In the genomic region with DNA sequence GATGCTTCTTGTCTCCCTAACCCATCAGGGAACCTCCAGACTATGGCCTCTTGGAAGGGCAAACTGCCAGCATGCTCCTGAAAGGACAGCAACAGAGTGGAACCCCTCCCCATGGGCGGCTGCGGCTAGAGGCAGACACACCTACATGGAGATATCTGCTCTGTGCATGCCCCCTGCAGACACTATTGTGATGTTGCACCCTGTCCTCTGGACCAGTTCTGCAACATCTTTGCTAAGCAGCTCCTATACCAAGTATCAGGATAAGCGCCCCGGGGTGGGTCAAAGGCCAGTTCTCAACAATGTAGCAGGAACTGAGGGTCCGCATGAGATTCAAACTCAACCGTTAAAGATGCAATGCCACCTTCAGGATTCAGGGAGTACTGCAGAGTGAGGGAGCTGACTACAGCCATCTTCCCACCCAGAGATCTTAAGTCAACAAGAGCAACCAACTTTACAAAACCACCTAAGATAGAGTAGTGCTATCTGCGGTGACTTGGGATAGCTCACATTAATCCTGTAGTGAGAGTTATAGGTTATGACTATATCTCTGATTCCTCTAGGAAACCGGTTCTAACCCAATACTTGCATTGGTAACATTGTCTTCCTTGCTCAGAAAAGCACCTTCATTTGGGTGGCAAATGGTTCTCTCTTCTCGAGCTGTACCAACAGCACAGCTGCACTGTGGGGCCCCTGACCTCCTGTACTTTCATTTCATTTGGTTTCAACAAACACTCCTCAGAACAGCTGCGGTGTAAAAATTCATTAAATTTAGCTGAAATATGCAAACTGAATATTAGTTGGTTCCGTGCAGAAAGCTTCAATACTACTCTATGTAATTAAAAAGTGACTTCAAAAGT, we compare ENCODE assay signal across 9 mouse cellular contexts. TPM values are rescaled to one million over a fixed set of nuclear protein-coding genes. Genes with fewer than 3 reads are reported as not detected.
A peak's percentile ranks its signal among the peaks of the same experiment; 100 is the strongest.
DNase-seq lines count a peak whose midpoint lies in the region; ATAC-seq lines count a peak whose summit lies in the region.
"Had no signal": no experiment of that assay in that cellular context is flagged by ENCODE, and none has a peak within 500 bp of the region (broad histone marks: within the 10 kb centered on the region; RNA-seq: fewer than 3 reads in every experiment).

No protein-coding gene starts in this region.

- H3K9ac ChIP-seq in embryonic facial prominence, embryonic 14.5 days (ENCODE audit: low read depth, low read length), result no peak overlapping the region

- peak; percentile 53; the same call in 1 of the 2 replicates for ATAC-seq in embryonic facial prominence, embryonic 14.5 days (ENCODE audit: low read depth)
- peak; percentile 56 for ATAC-seq in monocyte, adult 5-6 weeks (replicated peaks; ENCODE audit: insufficient number of reproducible peaks, low FRiP score, low TSS enrichment, poor library complexity, severe bottlenecking)

- no peaks in the 10 kb centered on the region for H3K4me1 ChIP-seq in embryonic facial prominence, embryonic 14.5 days (ENCODE audit: control insufficient read depth, insufficient read depth, low read length)

- H3K36me3 ChIP-seq in embryonic facial prominence, embryonic 14.5 days (ENCODE audit: control insufficient read depth, insufficient read depth, low read length), result no peaks in the 10 kb centered on the region

- no peak overlapping the region for H3K4me3 ChIP-seq in embryonic facial prominence, embryonic 14.5 days (ENCODE audit: low read depth, low read length)
- H3K4me3 ChIP-seq: myocyte had no signal

- H3K27me3 ChIP-seq in embryonic facial prominence, embryonic 14.5 days (replicated peaks; ENCODE audit: control insufficient read depth, insufficient read depth, low read length), result no peaks in the 10 kb centered on the region

- WGBS in embryonic facial prominence, embryonic 14.5 days, result 63% methylated on average over 11 of the region's 11 CpGs

- intact Hi-C loops in left cerebral cortex, postnatal 14 days (cut with DNase I), result no loop called here
- intact Hi-C loops in left cerebral cortex, postnatal 36 days (cut with DNase I), result no loop called here
- intact Hi-C loops in heart, postnatal 25 days (cut with DNase I), result loop anchor here (1.0 to 5.0 kb wide), 3 partner anchors 52 to 239 kb away; partner anchors contain the start of gene Txndc5

- H3K27ac ChIP-seq in embryonic facial prominence, embryonic 14.5 days (replicated peaks; ENCODE audit: low read depth, low read length), result no peak overlapping the region

- H3K4me2 ChIP-seq in embryonic facial prominence, embryonic 14.5 days (ENCODE audit: low read depth, low read length), result peak overlapping the region; percentile 7; the same call in 1 of the 2 replicates

- H3K9me3 ChIP-seq in embryonic facial prominence, embryonic 14.5 days (ENCODE audit: control insufficient read depth, low read length), result no peaks in the 10 kb centered on the region

- peak; percentile 21 to 38 for DNase-seq in left cerebral cortex, postnatal 14 days (ENCODE audit: low spot score in 2 of 2)
- DNase-seq in left cerebral cortex, postnatal 36 days (ENCODE audit: low spot score in 2 of 2), result no peak
- peak; percentile 63 for DNase-seq in adrenal gland, adult 8-10 months
- peak; percentile 52 for DNase-seq in embryonic facial prominence, embryonic 14.5 days (ENCODE audit: low spot score)
- peak; percentile 58 for DNase-seq in heart, postnatal 25 days (ENCODE audit: low spot score)
- DNase-seq in layer of hippocampus, postnatal 25 days (ENCODE audit: extremely low spot score in 1 of 2, low spot score in 1 of 2), result peak; percentile 14 to 18
- DNase-seq in thymus, adult 18-20 months, result peak; percentile 5 to 20

RNA-seq across cellular contexts. Expression of gene Txndc5, which starts 52.2 kb away (rescaled TPM):
- total RNA-seq in left cerebral cortex, postnatal 14 days (2021), result 10 to 100 TPM; 42.7 to 46.0 TPM
- 10 to 100 TPM; 45.8 to 49.6 TPM for total RNA-seq in left cerebral cortex, postnatal 36 days (2021)
- 100 to 1,000 TPM; 177 to 226 (median 199) TPM for total RNA-seq in adrenal gland, adult 8-10 months (2022)
- 336 and 353 TPM in 2 replicates for polyA plus RNA-seq in embryonic facial prominence, embryonic 14.5 days (2014; fragmentation: Nextera tagmentation; extraction: Ambion mirVana)
- total RNA-seq in heart, postnatal 25 days (2021), result 10 to 100 TPM; 32.3 to 37.4 TPM
- total RNA-seq in layer of hippocampus, postnatal 25 days (2021), result 10 to 100 TPM; 40.7 to 46.9 TPM
- 47.2 to 86.3 TPM (median 48.3 TPM) in 3 replicates for total RNA-seq in monocyte, adult 5-6 weeks (2017)

RNA-seq across cellular contexts. Expression of gene Bloc1s5, which starts 54.1 kb away (rescaled TPM):
- 10 to 100 TPM in 1 of 2 experiments, 1 to 10 TPM in 1; 7.3 to 10.8 TPM for total RNA-seq in left cerebral cortex, postnatal 14 days (2021)
- total RNA-seq in left cerebral cortex, postnatal 36 days (2021), result 10 to 100 TPM; 10.8 to 14.6 TPM
- total RNA-seq in adrenal gland, adult 8-10 months (2022), result 10 to 100 TPM; 23.9 to 32.4 (median 24.1) TPM
- 14.9 and 15.9 TPM in 2 replicates for polyA plus RNA-seq in embryonic facial prominence, embryonic 14.5 days (2014; fragmentation: Nextera tagmentation; extraction: Ambion mirVana)
- 10 to 100 TPM in 1 of 2 experiments, 1 to 10 TPM in 1; 8.9 to 10.2 TPM for total RNA-seq in heart, postnatal 25 days (2021)
- 10 to 100 TPM in 1 of 2 experiments, 1 to 10 TPM in 1; 9.1 to 10.6 TPM for total RNA-seq in layer of hippocampus, postnatal 25 days (2021)
- 8.1 to 11.9 TPM (median 10.2 TPM) in 3 replicates for total RNA-seq in monocyte, adult 5-6 weeks (2017)

Comparison
In these comparisons a context has a peak if more than half of its experiments do, and no peak if none do; other contexts are left out.
1. DNase-seq: peak in left cerebral cortex, postnatal 14 days (2 of 2), adrenal gland, adult 8-10 months (single experiment), embryonic facial prominence, embryonic 14.5 days (single experiment), heart, postnatal 25 days (single experiment), layer of hippocampus, postnatal 25 days (2 of 2) and thymus, adult 18-20 months (2 of 2); none in left cerebral cortex, postnatal 36 days (0 of 2).